Mouse (Mus musculus): ENCODE data around the gene Nr1i2. TPM values are rescaled to one million over a fixed set of nuclear protein-coding genes. Genes with fewer than 3 reads are reported as not detected.

The Nr1i2 gene
- total and polyA plus RNA-seq, 3 experiments: not detected

DNA sequence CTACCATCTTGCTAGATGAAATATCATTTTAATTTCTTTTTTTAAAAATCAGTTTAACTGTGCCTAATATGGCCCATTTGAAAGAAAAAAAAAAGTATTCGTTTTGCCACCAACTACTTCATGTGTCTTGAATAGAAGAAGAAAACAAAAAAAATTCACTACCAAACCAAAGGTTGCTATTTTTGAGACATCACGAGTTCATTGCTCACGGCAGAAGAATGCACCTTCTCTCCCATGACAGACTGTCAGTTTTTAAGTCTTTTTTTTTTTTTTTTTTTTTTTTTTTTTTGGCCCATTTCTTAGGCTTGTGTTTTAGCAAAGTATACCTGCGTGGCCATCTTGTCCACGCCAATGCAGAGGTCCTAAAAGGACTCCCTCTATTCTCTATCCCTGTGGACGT is 50.5 kb downstream of the Nr1i2 start:
- no peak for TF ChIP-seq GABPA (IDR thresholded peaks at IDR 0.05; ENCODE audit: low read depth, low read length)
- TF ChIP-seq ZNF384 (IDR thresholded peaks at IDR 0.05; ENCODE audit: low read depth, low read length): 0 out of 2 replicates have a peak, but pooled peaks have one; percentile 38
- Histone ChIP-seq H3K27me3 (ENCODE audit: control insufficient read depth in 1 of 2, insufficient read depth in 2 of 2, low read length in 2 of 2) (no peaks in the 10 kb centered on the region), H3K27ac (ENCODE audit: control insufficient read depth, low read depth, low read length) (no peak overlapping the region), H3K36me3 (ENCODE audit: control insufficient read depth in 1 of 2, insufficient read depth in 2 of 2, low read length in 2 of 2) (no peaks in the 10 kb centered on the region; a peak in 2 of 4 replicates), H3K4me1 (ENCODE audit: control insufficient read depth in 1 of 2, insufficient read depth in 2 of 2, low read length in 2 of 2) (no peaks in the 10 kb centered on the region; a peak in 1 of 4 replicates), H3K9me3 (replicated peaks; ENCODE audit: insufficient read depth, low read length) (no peaks in the 10 kb centered on the region), H3K79me2 (ENCODE audit: control insufficient read depth, insufficient read depth, low read length, poor library complexity) (no peaks in the 10 kb centered on the region), H3K9ac (ENCODE audit: control insufficient read depth, low read depth, low read length, poor library complexity, severe bottlenecking) (no peak overlapping the region), H3K4me3 (ENCODE audit: control insufficient read depth in 1 of 2, insufficient read depth in 1 of 2, low read depth in 2 of 2, low read length in 2 of 2) (no peak overlapping the region)
- no peak for DNase-seq (ENCODE audit: low read depth, low spot score)

DNA sequence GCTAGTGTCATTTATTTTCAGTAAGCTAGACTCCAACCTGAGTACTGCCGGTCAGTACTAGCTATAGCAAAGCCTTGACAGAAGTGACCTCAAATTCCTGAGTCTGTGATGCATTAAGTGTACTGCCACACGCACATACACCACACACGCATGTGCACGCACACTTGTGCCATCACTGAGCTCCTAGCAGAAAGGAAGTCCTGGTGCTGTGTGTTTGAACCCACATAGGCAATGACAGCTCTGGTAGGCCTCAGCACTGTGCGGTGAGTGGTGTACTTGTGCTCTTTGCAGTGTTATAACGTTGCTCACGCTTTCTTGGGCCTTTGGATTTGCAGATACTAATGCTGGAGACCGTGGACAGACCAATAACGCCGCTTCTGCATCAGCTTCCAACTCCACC is 54.5 kb downstream of the Nr1i2 start:
- Histone ChIP-seq H3K4me3 (ENCODE audit: control insufficient read depth in 1 of 2, insufficient read depth in 1 of 2, low read depth in 2 of 2, low read length in 2 of 2) (no peak overlapping the region), H3K9me3 (replicated peaks; ENCODE audit: insufficient read depth, low read length) (no peaks in the 10 kb centered on the region), H3K27ac (ENCODE audit: control insufficient read depth, low read depth, low read length) (no peak overlapping the region), H3K79me2 (ENCODE audit: control insufficient read depth, insufficient read depth, low read length, poor library complexity) (no peaks in the 10 kb centered on the region), H3K4me1 (ENCODE audit: control insufficient read depth in 1 of 2, insufficient read depth in 2 of 2, low read length in 2 of 2) (peaks cover 0 to 3% of the 10 kb centered on the region in 2 experiments; a peak in 2 of 4 replicates), H3K36me3 (ENCODE audit: control insufficient read depth in 1 of 2, insufficient read depth in 2 of 2, low read length in 2 of 2) (peaks cover 0 to 4% of the 10 kb centered on the region in 2 experiments), H3K27me3 (ENCODE audit: control insufficient read depth in 1 of 2, insufficient read depth in 2 of 2, low read length in 2 of 2) (no peaks in the 10 kb centered on the region), H3K9ac (ENCODE audit: control insufficient read depth, low read depth, low read length, poor library complexity, severe bottlenecking) (no peak overlapping the region)
- no peak for DNase-seq (ENCODE audit: low read depth, low spot score)
- TF ChIP-seq USF2 (IDR thresholded peaks at IDR 0.05; ENCODE audit: borderline replicate concordance in 1 of 2, insufficient read depth in 1 of 2, low read depth in 1 of 2, low read length in 2 of 2) (no peak), MEF2A (IDR thresholded peaks at IDR 0.05; ENCODE audit: extremely low read depth, insufficient replicate concordance, low read depth, low read length, poor library complexity, severe bottlenecking) (no peak)

DNA sequence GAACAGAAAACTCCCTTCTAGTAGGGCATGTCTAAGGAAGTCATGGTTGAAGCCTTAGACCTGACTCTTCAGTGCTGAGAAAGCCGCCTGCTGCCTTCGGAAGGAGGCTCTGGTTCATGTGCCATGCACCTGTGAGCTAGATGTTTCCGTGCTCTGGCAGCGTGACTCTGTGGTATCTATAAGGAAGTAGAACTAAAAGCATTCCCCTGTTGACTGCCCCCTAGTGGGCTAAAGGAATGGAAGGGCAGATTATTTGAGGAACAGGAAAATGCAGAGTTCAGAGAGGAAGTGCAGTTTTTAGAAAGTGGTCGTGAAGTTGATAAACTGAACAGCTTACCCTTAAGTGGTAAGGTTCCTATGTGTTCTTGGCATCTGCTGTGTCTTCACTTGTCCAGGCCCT is 54.9 kb downstream of the Nr1i2 start:
- TF ChIP-seq MAX (IDR thresholded peaks at IDR 0.05; ENCODE audit: low read length): no peak
- peak; percentile 78 for TF ChIP-seq ELF1 (IDR thresholded peaks at IDR 0.05; ENCODE audit: low read depth, low read length)
- no peak for TF ChIP-seq CHD1 (IDR thresholded peaks at IDR 0.05; ENCODE audit: low read depth, low read length)
- TF ChIP-seq JUND (IDR thresholded peaks at IDR 0.05; ENCODE audit: low read depth, low read length): no peak
- TF ChIP-seq SMC3 (IDR thresholded peaks at IDR 0.05; ENCODE audit: low read depth, low read length): peak; percentile 81
- TF ChIP-seq POLR2A (IDR thresholded peaks at IDR 0.05; ENCODE audit: control insufficient read depth in 1 of 2, insufficient read depth in 1 of 2, low read depth in 1 of 2, low read length in 2 of 2, poor library complexity in 1 of 2): 0 out of 4 replicates have a peak, but pooled peaks of 1 of the 2 experiments have one; percentile 36
- TF ChIP-seq RCOR1 (IDR thresholded peaks at IDR 0.05; ENCODE audit: low read depth, low read length): 0 out of 2 replicates have a peak, but pooled peaks have one; percentile 31
- peak; percentile 80 for TF ChIP-seq MYC (IDR thresholded peaks at IDR 0.05; ENCODE audit: low read depth, low read length)
- TF ChIP-seq MXI1 (IDR thresholded peaks at IDR 0.05; ENCODE audit: low read depth, low read length): peak; percentile 55; the same call in 1 of the 2 replicates
- no peak for TF ChIP-seq MAZ (IDR thresholded peaks at IDR 0.05; ENCODE audit: low read depth, low read length)
- TF ChIP-seq ZC3H11A (IDR thresholded peaks at IDR 0.05; ENCODE audit: low read depth, low read length): 0 out of 2 replicates have a peak, but pooled peaks have one; percentile 8
- TF ChIP-seq HCFC1 (IDR thresholded peaks at IDR 0.05; ENCODE audit: low read depth, low read length): peak; percentile 56
- peak; percentile 24 to 90 (median 79); a peak in 4 of 6 replicates for TF ChIP-seq CTCF (IDR thresholded peaks at IDR 0.05 in 2 of 3, conservative IDR thresholded peaks at IDR 0.05 in 1 of 3; ENCODE audit: control insufficient read depth in 1 of 3, insufficient read depth in 1 of 3, low read depth in 2 of 3, low read length in 3 of 3, poor library complexity in 1 of 3, severe bottlenecking in 1 of 3)
- peak; percentile 23 to 55; a peak in 1 of 4 replicates for TF ChIP-seq EP300 (IDR thresholded peaks at IDR 0.05; ENCODE audit: low read depth in 1 of 2, low read length in 2 of 2)
- peak; percentile 32; the same call in 1 of the 2 replicates for TF ChIP-seq GATA1 (IDR thresholded peaks at IDR 0.05; ENCODE audit: low read depth, low read length)
- TF ChIP-seq CHD2 (IDR thresholded peaks at IDR 0.05; ENCODE audit: low read length): no peak
- peak; percentile 55 for TF ChIP-seq RAD21 (IDR thresholded peaks at IDR 0.05; ENCODE audit: low read depth, low read length)
- 0 out of 2 replicates have a peak, but pooled peaks have one; percentile 50 for TF ChIP-seq SIN3A (IDR thresholded peaks at IDR 0.05; ENCODE audit: low read length)
- no peak for TF ChIP-seq UBTF (IDR thresholded peaks at IDR 0.05; ENCODE audit: borderline replicate concordance, insufficient read depth, low read depth, low read length)
- no peaks in the 10 kb centered on the region for H3K79me2 ChIP-seq (ENCODE audit: control insufficient read depth, insufficient read depth, low read length, poor library complexity)
- no peak overlapping the region for H3K27ac ChIP-seq (ENCODE audit: control insufficient read depth, low read depth, low read length)
- H3K9ac ChIP-seq (ENCODE audit: control insufficient read depth, low read depth, low read length, poor library complexity, severe bottlenecking): no peak overlapping the region
- no peaks in the 10 kb centered on the region for H3K27me3 ChIP-seq (ENCODE audit: control insufficient read depth in 1 of 2, insufficient read depth in 2 of 2, low read length in 2 of 2)
- no peak overlapping the region for H3K4me3 ChIP-seq (ENCODE audit: control insufficient read depth in 1 of 2, insufficient read depth in 1 of 2, low read depth in 2 of 2, low read length in 2 of 2)
- peak; percentile 86 for DNase-seq (ENCODE audit: low read depth, low spot score)
- no peaks in the 10 kb centered on the region for H3K9me3 ChIP-seq (replicated peaks; ENCODE audit: insufficient read depth, low read length)
- peaks cover 0 to 4% of the 10 kb centered on the region in 2 experiments for H3K36me3 ChIP-seq (ENCODE audit: control insufficient read depth in 1 of 2, insufficient read depth in 2 of 2, low read length in 2 of 2)
- H3K4me1 ChIP-seq (ENCODE audit: control insufficient read depth in 1 of 2, insufficient read depth in 2 of 2, low read length in 2 of 2): peaks cover 0 to 3% of the 10 kb centered on the region in 2 experiments; a peak in 2 of 4 replicates

Measured in MEL (cell line).